Mouse (Mus musculus): ENCODE measurements at regions not wholly inside any gene's neighbourhood (a gene's known extent, or its start where the extent isn't known, plus 50 kb on each side); places are given as distances from the start of the nearest gene placed in this dataset.

DNA sequence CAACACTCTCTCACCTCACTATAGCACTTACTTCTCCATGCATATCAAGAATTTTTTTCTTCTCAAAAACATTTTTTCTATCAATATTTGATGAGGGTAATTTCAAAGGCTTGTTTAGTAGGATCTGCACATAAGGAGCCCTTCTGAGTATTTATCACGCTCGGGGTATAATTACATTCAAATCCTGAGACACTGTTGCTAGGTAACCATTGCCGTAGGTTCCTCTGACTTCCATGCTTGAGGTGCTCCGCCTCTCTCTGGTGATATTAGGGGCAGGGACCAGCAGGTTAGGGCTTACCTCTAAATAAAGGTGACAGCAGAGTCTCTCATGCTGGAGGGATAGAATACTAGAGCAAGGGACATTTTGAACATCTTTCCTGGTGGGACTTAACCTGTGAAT, 54.4 kb upstream of the 9630041A04Rik start:
- DNase-seq (ENCODE audit: low spot score), result no peak

DNA sequence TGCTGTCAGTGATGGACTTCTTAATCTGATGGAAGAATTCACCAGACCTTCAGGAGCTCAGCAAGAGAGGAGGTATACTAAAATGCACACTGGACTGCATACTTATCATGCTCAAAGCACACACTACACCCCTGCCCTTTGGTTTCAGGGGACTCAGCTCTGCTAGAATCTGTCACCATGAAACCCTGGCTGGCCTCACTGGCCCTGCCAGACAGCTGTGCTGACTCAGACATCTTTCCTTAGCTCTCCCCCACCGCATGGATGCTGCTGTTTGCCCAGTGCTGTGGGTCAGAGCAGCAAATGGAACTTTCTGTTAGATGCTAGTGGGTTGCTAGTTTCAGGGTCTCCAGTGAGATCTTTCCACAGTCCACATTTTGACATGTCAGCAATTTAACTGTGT, 64.9 kb upstream of the 9630041A04Rik start:
- no peak for DNase-seq (ENCODE audit: low spot score)

DNA sequence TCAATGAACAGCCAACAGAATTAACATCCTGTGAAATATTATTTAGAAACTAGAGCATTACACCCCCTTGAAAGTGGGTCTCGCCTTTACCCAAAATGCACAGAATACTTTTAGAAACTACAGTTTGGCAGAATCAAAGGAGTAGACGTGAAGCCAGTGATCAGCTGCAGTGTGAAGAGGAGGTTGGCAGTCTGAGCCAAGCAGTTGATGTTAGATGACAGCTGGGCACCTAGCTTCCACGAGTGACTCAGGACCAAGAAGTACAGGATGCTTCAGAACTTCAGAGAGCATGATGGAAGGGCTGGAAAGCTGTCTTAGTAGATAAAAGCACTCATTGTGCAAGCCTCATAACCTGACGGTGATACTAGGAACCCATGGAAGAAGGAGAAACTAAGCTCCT, 65.6 kb upstream of the 9630041A04Rik start:
- DNase-seq (ENCODE audit: low spot score), result no peak

DNA sequence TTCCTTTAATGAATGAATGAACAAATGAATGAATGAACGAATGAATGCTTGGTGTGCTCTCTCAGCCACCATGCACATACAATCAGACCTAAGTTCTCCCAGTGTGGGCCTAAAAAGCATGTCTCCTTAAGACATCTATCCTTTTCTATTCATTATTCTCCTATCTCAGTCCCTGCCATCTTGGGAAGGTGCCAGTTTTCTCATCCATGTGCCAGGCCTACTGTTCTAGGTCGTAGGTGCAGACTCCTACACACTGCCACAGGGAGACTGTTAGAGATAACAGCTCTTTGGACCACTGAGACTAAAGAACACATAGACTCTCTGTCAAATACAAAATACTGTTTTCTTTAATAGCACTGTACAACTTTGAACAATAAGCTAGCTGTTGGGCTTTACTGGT, 66.2 kb upstream of the 9630041A04Rik start:
- no peak for DNase-seq (ENCODE audit: low spot score)

DNA sequence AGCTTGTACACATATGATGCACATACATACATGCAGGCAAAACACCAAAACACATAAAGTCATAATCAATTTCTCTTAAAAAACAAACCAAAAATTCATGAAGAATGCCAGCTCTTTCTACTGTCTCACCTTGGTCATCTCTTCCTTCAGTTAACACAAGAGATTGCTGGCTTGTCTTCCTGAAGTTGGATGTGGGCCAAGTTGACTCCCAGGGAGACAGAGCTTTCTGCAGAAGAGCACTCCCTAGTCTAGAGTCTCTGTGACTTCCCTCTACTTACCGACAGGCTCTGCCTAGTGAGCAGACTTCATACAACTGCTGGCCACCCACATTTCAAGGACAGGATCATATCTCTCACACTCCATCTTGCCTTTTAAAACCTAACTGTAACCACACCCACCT, 70.7 kb upstream of the 9630041A04Rik start:
- DNase-seq (ENCODE audit: low spot score), result no peak

DNA sequence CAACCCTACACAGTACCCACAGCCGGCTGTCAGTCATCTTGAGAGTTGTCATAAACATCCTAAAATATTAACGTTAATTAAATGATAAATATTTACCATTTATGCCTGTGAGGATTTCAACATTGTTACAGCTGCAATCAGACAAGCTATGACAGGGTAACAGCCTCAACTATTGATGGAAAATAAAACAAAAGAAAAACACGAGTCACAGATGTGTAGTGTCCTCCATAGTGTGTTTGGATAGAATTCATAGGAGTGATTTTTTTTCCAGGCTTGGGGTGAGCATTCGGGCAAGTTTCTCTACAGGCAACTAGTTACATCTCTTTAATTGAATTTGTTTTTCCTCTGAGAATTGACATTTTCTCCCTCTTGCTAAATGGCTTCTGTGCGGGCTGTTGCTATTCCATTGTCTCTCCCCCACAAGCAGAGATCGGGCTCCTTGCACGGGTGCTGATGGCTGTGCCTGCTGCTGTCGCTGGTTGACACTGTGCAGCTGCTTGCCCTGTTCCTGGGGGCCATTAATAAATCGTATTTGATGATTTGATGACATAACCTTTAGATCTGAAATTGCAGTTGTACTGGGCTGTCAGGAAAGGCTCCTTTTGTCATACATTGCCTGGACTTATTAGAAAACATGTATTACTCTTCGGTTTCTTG, 120.6 kb upstream of the 9630041A04Rik start:
- DNase-seq (ENCODE audit: low spot score), result no peak

DNA sequence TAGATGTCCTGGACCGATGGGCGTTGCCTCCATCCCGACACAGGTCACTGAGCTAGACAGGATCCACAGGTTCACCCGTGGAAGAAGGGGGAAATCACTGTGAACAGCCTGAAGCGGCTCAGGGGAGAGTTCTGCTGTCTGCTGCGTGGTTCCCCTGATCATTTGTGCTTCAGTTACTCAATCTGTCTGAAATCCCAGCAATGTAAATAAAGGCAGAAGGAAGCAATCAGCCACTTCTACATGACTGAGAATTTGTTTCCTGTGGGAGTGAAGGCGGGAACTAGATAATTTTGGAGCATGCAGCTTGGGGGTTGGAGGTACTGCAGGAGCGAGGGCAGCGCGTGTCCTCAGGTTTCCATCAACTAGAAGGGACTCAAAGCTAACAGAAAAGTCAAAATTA, 122.3 kb upstream of the 9630041A04Rik start:
- peak; percentile 2 for DNase-seq (ENCODE audit: low spot score)

DNA sequence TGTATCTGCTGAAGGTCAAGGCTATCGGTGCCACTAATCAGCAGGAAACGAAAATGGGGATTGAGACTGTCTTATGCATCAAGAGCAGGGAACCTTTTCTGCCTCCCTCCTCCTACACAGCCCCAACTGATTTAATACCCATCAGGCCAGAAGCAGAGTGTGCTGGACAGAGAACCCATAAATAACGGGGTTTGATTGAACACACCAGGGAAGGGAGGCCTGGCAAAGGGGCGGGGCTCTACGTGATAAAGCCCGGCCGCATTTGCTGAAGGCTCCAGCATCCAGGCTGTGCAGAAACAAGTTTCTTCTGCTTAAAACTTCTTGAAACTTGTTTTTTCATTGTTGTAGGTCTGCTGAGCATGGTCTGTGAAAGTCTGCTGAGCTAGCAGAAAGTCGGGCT, 127.4 kb upstream of the 9630041A04Rik start:
- DNase-seq (ENCODE audit: low spot score), result no peak

DNA sequence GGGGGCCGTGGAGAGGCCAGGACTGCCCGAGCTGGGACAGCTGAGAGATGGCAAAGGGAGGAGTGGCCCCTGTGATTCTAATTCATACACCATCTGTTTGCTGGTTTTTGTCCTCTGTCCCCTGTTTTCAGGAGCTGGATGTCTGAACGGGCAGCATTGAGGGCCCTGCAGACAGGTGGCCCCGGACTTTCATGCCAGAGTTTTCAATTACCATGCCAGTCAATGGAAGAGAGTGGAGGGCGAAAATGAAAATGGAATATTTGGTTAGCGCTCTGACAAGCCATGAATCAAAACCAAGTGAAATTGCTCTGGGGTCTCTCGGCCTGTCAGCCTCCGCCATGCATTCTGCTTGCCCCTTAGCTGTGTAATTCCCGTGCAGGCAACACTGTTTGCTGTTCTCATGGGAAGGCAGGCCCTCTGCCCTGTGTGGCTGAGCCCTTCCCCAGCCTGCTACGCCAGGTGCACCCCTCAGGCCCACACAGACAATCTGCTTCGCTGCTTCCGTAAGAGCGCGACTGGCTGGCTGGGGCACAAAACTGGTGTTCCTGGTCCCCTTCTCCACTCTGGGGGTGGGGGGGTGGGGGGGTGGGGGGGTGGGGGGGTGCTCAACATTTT, 127.9 kb upstream of the 9630041A04Rik start:
- DNase-seq (ENCODE audit: low spot score), result no peak

DNA sequence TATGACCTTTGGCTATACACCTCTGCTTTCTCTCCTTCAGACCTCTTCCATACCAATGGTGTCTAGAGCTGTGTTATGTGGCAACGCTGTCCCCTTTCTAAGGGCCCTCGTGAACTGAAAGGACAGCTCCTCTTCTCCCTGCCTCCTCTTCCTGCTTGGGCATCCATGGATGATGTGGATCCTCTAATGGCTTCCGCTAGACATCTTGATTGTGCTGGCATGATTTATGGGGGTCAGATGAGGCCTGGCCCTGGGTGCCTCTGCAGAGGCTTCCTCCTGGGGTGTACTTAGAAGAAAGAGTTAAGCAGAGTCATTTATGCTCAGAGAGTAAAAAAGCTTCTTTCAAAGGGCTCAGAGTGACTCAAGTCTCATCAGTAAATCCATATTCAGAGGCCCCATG, 131.5 kb upstream of the 9630041A04Rik start:
- DNase-seq (ENCODE audit: low spot score), result no peak

DNA sequence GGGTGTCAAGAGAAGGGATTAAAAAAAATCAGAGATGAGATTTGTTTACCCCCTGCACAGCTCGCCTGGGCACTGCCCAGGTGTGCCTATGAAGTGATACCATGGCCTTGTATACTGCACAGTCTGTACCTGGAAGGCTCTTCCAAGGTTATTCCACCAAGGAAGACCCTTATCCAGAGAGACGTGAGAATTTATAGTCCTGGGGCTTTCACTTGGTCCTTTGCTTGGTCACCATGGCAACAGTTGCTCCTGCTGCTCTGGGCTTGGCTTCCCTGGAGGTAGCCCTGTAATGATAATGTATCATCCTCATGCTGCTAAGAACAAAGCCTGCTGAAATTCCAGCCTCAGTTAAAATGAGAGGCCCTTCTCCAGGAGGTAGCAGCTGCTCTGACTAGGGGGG, 143.7 kb upstream of the 9630041A04Rik start:
- no peak for DNase-seq (ENCODE audit: low spot score)

DNA sequence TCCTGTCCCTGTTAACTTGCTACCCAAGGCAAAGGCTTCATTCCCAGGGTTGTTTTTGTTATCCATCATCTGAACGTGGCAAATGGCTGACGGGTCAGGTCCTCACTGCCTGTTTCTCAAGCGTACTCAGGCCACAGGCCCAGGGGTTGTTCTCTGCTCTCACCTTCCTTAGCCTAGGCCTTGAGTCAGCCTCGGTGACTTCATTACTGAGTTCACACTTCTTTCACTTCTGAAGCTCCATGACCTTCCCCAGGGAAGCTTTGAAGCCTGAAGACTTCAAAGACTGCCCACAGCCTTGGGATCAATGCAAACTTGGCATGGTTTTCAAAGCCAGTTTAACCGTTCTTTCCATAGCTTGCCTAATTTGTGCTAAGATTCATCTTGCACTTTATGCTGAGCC, 145.3 kb upstream of the 9630041A04Rik start:
- DNase-seq (ENCODE audit: low spot score), result no peak

DNA sequence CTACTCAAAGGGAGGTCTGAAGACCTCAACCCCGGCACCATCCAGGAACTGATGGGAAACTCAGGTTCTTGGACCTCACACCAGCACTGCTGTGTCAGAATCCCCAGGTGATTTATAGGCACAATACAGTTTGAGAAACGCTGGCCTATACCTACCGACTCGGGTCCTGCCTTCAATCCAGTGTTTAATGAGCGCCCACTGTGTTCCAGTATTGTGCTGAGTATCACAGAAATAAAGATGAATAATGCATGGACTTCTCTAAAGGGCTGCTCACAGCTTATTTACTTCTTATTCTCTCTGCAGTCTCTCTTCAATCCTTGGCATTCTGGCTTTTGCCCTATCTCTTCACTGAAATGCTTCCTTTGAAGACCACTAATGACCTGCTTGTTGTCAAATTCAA, 146.8 kb upstream of the 9630041A04Rik start:
- DNase-seq (ENCODE audit: low spot score), result no peak

DNA sequence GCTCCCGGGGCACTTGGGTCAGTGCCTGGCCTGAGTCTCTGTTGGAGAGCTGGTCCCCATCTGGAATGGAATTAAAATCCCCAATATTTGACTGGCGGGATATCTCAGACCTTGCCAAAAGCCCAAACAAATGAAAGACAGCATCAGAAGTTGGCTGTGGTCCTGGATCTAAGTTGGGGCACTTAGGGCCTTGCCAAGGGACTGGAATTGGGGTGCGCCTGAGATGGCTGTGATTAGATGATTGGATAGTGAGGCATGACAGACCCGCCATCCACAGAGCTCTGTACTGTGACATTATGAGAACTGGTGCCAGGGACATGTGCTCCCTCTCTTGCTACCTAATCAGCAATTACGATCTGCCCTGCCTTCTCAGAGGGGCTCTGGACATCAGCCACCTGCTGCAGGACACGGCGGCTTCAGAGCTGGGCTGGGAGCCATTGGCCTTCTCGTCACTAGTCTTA, 151.0 kb upstream of the 9630041A04Rik start:
- DNase-seq (ENCODE audit: low spot score), result peak; percentile 49

DNA sequence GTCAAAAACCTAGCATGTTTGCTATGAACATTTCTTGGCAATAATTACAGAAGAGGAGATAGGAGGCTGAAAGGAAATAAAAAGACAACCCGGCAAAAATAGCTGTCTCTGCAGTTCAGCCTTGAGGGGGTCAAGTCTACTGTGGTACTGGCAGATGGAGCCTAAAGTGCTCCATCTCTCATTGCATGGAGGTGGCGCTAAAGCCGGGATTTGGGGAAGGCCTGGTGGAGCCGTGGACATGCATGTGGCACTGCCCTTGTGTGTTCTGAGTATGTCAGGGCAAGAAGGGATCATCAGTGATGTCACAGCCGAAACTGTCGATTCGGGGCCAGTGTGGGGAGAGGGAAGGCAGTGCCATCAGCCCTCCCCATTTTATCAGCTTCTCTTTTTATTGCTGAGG, 161.3 kb upstream of the 9630041A04Rik start:
- no peak for DNase-seq (ENCODE audit: low spot score)

DNA sequence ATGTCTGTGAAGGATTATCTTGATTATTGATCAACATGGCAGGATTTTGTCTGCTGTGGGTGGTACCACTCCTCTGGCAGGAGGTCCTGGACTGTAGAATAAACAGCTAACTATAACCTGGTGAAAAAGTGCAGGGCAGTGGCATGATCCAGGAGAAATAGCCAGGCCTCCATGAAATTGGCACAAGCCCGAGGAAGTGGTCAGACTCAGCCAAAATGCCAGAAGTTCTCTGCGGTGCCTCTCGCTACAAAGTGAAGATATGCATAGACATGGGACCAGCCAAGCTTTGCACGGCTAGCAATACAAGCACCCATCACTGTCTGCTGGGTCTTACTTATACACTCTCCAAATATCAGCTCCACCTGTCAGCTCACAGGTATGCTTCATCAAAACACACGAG, 167.6 kb upstream of the 9630041A04Rik start:
- no peak for DNase-seq (ENCODE audit: low spot score)

DNA sequence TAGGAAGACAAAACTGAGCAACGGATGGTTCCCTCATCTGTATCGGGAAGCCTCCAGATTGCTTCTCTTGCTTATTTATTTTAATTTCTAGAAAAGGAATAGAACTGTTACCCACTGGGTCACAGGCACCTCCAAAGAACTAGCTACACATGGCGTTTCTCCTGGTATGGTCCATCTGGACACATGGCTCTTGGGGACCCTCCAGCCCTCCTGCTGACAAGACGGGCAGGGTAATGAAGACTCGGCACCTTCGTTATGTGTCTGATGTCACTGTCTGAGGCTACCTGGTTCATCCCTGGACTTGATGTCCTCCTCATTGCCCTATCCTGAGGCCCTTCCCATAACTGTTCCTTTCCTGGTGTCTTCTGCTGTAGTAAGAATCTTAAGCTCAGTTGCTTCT, 170.3 kb upstream of the 9630041A04Rik start:
- DNase-seq (ENCODE audit: low spot score), result no peak

DNA sequence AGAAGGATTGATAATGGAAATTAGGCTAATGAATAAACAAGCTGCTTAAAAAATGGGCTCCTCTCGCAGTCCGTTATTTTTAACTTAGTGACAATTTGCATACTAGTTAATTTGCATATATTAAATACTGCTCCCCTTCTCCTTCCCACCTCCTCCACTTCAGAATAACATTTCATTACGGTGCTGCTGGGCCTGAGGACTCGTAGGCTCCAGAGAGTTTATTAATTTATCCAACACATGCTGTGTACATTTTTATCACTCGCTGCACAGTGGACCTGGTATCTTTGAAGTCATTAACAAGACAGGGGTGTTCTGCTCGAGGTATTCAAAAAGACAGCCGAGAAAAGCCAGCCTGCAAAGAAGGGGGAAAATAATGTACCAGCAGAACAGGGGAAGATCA, 170.7 kb upstream of the 9630041A04Rik start:
- no peak for DNase-seq (ENCODE audit: low spot score)

DNA sequence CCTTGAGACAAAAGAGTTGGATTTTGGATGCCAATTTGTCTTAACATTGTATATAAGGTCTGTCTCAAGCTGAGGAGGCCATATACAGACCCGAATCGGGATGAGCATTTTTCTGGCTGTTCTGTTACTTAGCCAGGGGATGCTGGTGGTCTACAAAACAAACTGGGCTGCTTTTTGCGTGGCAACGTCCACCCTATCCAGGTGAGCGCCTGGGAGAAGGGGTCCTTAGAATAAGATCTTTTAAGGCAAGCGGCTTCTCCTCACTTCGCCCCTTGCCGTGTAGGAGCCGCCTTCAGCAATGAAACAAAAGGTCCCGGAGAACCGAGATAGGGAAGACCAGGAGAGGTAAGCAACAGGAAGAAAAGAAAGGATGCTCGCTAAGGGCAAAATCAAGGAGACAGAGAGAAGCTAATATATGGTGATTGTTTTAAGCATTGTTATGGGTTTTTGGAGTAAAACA, 171.2 kb upstream of the 9630041A04Rik start:
- DNase-seq (ENCODE audit: low spot score), result no peak

DNA sequence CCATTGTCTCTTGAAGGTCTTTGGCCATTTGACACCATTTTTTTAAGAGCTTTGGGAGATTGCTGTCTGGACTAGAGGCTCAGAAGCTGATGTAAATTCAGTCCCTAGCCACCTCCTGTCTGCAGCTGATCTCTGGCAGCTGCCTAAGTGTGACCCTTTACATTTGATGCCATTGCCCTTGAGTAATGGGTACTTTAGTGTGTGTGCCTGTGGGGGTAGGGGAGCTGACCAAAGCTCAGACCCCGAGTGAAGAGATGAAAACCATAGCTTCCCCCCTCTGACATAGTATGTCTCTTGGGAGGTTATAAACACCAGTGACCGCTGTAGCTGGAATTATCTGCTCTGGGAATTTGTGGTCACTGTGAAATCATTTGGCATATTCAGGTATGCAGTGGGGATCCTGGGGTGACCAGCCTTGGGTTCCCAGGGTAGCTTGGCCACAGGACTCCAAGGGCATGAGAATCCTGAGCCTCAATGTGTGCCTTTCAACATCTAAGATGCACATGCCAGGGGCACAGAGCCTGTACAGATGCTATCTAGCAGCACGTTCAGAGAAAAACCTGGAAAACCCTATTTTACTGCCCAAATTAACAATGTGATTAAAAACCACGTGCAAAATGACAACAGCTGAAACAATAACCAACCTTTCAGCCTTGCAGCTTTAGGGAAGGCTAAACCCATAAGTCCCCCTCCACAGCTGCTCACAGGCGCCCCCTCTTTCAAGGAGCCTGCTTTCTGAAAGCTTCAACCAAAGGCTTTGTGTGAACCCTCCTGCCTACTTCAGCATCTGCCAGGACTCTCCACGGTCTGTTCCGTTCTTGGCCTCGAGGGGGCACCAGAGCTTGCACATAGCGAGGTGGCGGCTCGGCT, 171.9 kb upstream of the 9630041A04Rik start:
- peak; percentile 59 for DNase-seq (ENCODE audit: low spot score)

DNA sequence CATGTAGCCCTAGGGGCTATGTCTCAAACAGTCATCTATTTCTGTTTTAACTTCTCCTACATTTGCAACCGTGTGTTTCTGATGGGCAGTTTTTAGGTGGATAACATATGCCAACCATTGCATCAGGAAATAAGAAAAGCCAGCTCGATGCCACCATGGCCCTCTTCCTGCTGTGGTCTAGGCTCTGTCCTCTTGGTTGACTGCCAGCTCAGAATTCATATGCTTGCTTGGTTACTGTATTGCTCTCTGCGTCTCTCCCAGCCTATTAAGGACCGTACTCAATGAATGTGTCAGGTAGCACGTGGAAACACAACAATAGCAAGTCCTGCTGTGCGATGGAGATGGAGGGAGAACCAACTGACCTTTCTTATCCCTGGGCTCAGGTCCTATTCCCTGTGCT, 174.4 kb upstream of the 9630041A04Rik start:
- no peak for DNase-seq (ENCODE audit: low spot score)

DNA sequence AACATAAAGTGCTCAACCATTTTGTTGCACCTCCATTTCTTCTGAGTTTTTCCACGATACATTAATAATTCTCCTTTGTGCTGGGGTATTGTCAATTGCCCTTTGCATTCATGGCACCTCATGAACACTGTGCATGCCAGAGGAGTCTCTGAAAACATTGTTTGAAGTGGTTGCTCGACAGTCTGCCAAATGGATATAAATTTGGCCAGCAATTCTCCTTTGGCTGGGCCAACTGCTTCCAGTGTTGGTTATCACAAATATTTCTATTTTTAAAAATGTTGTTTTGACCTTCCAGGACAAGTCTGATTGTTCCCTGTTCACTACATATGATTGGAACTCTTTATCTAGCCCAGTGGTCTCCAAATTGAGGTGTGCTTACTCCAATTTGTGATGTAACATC, 184.1 kb upstream of the 9630041A04Rik start:
- no peak for DNase-seq (ENCODE audit: low spot score)

DNA sequence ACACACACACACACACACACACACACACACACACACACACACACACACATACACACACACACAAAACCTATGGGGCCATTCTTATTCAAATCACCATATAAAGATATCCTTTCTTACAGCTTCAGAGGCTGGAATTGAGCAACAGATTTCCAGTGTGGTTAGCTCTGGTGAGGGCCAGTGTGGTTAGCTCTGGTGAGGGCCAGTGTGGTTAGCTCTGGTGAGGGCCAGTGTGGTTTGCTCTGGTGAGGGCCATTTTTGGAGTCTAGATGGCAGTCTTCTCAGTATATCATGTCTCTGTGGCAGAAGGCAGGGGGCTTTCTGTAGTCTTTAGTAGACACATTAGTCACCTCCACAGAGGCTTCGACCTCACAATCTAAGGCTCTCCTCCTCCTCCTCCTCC, 191.5 kb upstream of the 9630041A04Rik start:
- DNase-seq (ENCODE audit: low spot score), result no peak
